Mouse (Mus musculus) testis, adult 2 months (tissue): ENCODE measurements around the gene Rspo4. TPM values are rescaled to one million over a fixed set of nuclear protein-coding genes. Genes with fewer than 3 reads are reported as not detected.

ENCODE experiments used
- H3K27ac ChIP-seq: fragments of 200-500 bp; 2 replicates; pipeline ENCODE4 v1.5.1; 2012; ENCODE audit warnings: low read depth, low read length; ENCODE audit not compliant: control insufficient read depth, insufficient read depth
- H3K27me3 ChIP-seq: fragments of 200-500 bp; 2 replicates; pipeline ENCODE4 v1.6.1; 2012; ENCODE audit warnings: mild to moderate bottlenecking, low read length, moderate library complexity; ENCODE audit not compliant: control insufficient read depth, insufficient read depth
- H3K36me3 ChIP-seq: fragments of 200-500 bp; 2 replicates; pipeline ENCODE4 v1.6.1; 2012; ENCODE audit warnings: mild to moderate bottlenecking, low read length; ENCODE audit not compliant: control insufficient read depth, insufficient read depth
- H3K4me1 ChIP-seq: fragments of 200-500 bp; 2 replicates; pipeline ENCODE4 v1.6.1; 2012; ENCODE audit warnings: low read length; ENCODE audit not compliant: control insufficient read depth, insufficient read depth
- H3K4me3 ChIP-seq: fragments of 200-500 bp; 2 replicates; pipeline ENCODE4 v1.5.1; 2012; ENCODE audit warnings: low read depth, mild to moderate bottlenecking, low read length, moderate library complexity, mixed read lengths; ENCODE audit not compliant: control insufficient read depth
- CTCF ChIP-seq: fragments of 200-500 bp; IDR thresholded peaks from 2 replicates; pipeline ENCODE4 v1.5.1; 2012; ENCODE audit warnings: low read depth, mild to moderate bottlenecking, inconsistent platforms, low read length, moderate library complexity; ENCODE audit not compliant: control insufficient read depth, insufficient read depth, insufficient replicate concordance
- POLR2A ChIP-seq: fragments of 200-500 bp; IDR thresholded peaks from 2 replicates; pipeline ENCODE4 v1.6.1; 2012; ENCODE audit warnings: low read depth, mild to moderate bottlenecking, inconsistent platforms, low read length, moderate library complexity; ENCODE audit not compliant: control insufficient read depth
- polyA plus RNA-seq: library from polyadenylated mRNA; depleted of rRNA; stranded (reverse); fragments of >200 nt; gene quantifications from 2 replicates; pipeline ENCODE4 v1.2.3, GENCODE M21; 2012; rRNA removed

Rspo4 gene
- polyA plus RNA-seq: 0.60 and 0.78 TPM in 2 replicates

GRCm38 (mm10) chr2:151842648-151843226 lies at the start of gene Rspo4:
Gene Rspo4, plus strand, starts transcription at chr2:151842927.
- Histone ChIP-seq H3K36me3 (no peaks in the 10 kb centered on the region), H3K4me1 (peaks cover 7% of the 10 kb centered on the region), H3K27me3 (no peaks in the 10 kb centered on the region), H3K4me3 (peak within 1 kb of the TSS; percentile 54), H3K27ac (no peak within 1 kb of the TSS)
- TF ChIP-seq POLR2A: no peak
- no peak for TF ChIP-seq CTCF

GRCm38 (mm10) chr2:151815586-151815985 lies 27.1 kb upstream of the Rspo4 start:
- Histone ChIP-seq H3K27ac (no peak overlapping the region), H3K4me1 (no peaks in the 10 kb centered on the region; the same call in 1 of the 2 replicates), H3K4me3 (no peak overlapping the region), H3K36me3 (no peaks in the 10 kb centered on the region), H3K27me3 (no peaks in the 10 kb centered on the region)
- TF ChIP-seq CTCF: no peak
- TF ChIP-seq POLR2A: no peak

GRCm38 (mm10) chr2:151862257-151862810 lies 19.6 kb downstream of the Rspo4 start:
- Histone ChIP-seq H3K4me3 (no peak overlapping the region), H3K36me3 (no peaks in the 10 kb centered on the region), H3K27ac (no peak overlapping the region), H3K4me1 (no peaks in the 10 kb centered on the region), H3K27me3 (no peaks in the 10 kb centered on the region)
- no peak for TF ChIP-seq POLR2A
- TF ChIP-seq CTCF: no peak

- Histone ChIP-seq H3K27ac (no peak overlapping the region), H3K4me3 (no peak overlapping the region), H3K27me3 (no peaks in the 10 kb centered on the region), H3K4me1 (peaks cover 4% of the 10 kb centered on the region), H3K36me3 (no peaks in the 10 kb centered on the region)
- no peak for TF ChIP-seq CTCF
- no peak for TF ChIP-seq POLR2A
Measured at GRCm38 (mm10) chr2:151864941-151865340, 22.2 kb downstream of the Rspo4 start.

GRCm38 (mm10) chr2:151866487-151866886 lies 23.8 kb downstream of the Rspo4 start:
- Histone ChIP-seq H3K4me1 (peaks cover 4% of the 10 kb centered on the region), H3K4me3 (no peak overlapping the region), H3K27me3 (no peaks in the 10 kb centered on the region), H3K36me3 (no peaks in the 10 kb centered on the region), H3K27ac (no peak overlapping the region)
- TF ChIP-seq POLR2A (no peak), CTCF (peak; percentile 48; the same call in 1 of the 2 replicates)

GRCm38 (mm10) chr2:151868196-151868595 lies 25.5 kb downstream of the Rspo4 start:
- no peak for TF ChIP-seq CTCF
- Histone ChIP-seq H3K36me3 (no peaks in the 10 kb centered on the region), H3K27me3 (no peaks in the 10 kb centered on the region), H3K4me1 (peaks cover 4% of the 10 kb centered on the region), H3K4me3 (no peak overlapping the region), H3K27ac (no peak overlapping the region)

- Histone ChIP-seq H3K4me3 (no peak overlapping the region), H3K36me3 (no peaks in the 10 kb centered on the region), H3K27me3 (no peaks in the 10 kb centered on the region), H3K27ac (no peak overlapping the region), H3K4me1 (peaks cover 2% of the 10 kb centered on the region)
- TF ChIP-seq CTCF: no peak
- TF ChIP-seq POLR2A: no peak
Measured at GRCm38 (mm10) chr2:151874551-151874950, 31.8 kb downstream of the Rspo4 start.

- TF ChIP-seq CTCF (peak; percentile 91), POLR2A (no peak)
- Histone ChIP-seq H3K27ac (no peak overlapping the region), H3K4me1 (peaks cover 2% of the 10 kb centered on the region), H3K36me3 (no peaks in the 10 kb centered on the region), H3K27me3 (no peaks in the 10 kb centered on the region), H3K4me3 (no peak overlapping the region)
Measured at GRCm38 (mm10) chr2:151876012-151876485, 33.3 kb downstream of the Rspo4 start.
